Mouse (Mus musculus) urinary bladder, postnatal 10 days (tissue): ENCODE measurements around the gene Pigs.

Experiments
- DNase-seq: peaks from one replicate; pipeline ENCODE4 v3.0.0; 2022; ENCODE audit warnings: low spot score

Pigs gene

DNA sequence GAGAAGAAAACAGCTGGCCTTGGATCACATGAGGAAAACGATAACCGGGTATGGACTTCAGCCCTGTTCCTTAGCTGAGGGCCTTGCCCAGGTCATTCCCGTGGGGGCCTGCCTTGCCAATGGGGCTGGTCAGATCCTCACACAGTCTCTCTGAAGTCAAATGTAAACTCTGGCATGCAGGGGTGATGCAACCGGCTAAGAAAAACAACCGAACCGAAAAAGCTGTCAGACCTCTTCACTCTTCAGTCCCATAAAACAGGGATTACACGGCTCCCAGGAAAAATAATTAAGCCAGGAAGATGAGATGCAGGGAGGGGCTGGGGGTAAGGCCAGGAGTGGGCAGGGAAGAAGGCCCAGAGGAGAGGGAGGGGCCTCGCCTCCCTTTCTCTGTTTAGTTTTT lies 35.9 kb downstream of the Pigs start:
- DNase-seq = no peak

DNA sequence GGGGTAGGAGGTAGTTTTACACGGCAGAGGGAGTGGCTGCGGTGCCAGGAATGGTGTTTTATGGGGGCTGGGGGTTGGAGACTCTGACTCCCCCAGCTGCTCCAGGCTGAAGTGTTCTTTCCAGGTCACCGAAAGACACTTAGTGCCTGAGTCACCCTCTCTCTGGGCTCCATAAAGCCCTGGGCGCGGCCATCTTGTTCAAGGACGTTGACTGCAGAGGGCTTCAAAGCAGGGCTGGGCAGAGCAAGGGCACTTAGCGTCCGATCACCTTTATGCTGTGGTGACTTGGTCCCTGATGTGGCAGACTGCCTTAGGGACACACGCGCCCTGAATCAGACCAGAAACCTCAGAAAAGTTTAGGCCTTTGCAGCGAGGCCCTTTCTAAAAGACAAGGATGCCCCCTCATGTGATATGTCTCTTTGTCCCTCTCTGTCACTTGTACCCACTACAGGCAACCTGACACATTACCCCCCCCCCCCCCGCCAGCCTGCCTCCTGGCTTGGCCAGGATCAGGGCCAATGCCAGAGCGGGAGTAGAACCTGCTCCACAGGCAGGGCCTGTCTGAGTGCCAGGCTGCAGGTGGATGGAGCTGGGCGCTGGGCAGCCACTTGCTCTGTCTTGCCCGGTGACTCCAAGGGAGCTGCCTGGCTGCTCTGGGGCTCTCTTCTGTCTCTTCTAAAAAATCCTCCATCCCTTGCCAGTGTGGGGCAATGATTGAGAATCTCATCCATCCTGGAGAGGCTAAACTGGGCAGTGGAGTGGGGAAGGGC lies 39.4 kb downstream of the Pigs start:
- DNase-seq = no peak

DNA sequence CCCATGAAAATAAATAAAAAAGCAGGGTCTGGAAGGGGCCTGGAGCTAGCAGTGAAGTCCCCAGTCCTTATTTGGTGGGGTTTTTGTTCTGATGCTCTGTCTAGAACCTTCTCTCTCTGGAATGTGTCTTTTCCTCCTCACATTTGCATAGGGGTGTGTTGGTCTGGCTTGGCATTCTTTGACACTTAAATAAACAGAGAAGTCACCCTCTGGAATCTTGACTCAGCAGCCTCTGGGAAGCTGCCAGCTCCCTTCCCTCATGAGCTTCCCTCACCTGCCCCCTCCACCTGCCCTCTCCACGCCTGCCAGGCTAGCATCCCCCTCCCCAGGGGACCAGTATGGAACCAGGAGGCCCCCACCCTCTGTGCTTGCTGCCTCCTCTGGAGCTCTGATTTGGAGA lies 42.2 kb downstream of the Pigs start:
- no peak for DNase-seq

DNA sequence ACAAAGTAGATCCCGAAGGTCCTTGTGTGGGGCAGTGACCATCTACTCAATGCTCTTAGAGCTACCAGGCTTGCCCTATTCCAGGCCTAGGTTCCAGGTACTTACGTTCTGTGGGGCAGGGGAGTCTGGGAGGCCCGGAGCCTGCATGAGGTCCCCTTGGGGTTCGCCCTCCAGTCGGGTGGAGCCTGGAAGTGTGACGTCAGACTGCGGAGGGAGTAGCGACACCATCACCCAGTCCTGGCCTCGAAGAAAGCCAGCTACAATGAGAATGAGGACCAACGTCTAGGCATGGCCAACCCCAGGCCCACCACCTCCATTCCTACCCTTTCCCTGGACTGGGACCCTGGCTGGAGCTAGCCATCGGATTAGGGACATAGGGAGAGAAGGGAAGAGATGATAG lies 43.5 kb downstream of the Pigs start:
- no peak for DNase-seq

DNA sequence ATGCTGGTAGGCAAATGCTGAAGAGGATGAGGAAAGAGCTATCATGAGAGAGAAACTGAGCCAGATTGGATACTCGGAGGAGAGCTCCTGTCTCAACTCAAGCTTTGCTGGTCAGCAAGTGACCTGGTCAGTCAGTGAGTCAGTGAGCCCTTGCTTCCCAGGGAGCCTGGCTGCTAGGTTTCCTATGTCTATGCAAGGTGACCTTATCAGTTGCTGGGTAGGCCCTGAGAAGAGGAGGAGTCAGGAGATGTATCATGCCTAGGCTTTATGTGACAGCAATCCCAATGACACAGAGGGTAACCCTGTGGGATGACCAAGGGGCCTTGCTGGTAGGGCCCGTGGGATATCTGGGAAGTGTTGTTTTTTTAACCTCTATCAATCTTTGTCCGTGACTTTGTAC lies 44.0 kb downstream of the Pigs start:
- DNase-seq = no peak

DNA sequence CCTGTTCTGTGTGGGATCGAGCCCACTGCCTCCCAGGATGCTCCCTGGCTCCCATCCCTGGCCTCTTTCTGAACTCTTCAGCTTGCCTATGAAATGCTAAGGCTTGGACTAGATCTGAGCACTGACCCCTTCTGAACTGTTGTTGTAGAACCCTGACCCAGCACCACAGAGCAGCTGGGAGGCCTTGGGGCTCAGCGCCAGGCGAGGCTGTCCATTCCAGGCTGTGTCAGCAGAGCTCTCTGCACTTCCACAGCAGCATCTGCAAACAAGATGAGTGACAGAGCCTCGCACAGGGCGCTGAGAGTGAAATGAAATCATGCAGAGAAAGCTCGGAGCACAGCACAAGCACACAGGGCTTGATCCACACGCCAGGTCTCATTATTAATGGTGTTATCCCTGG lies 44.4 kb downstream of the Pigs start:
- DNase-seq = no peak

DNA sequence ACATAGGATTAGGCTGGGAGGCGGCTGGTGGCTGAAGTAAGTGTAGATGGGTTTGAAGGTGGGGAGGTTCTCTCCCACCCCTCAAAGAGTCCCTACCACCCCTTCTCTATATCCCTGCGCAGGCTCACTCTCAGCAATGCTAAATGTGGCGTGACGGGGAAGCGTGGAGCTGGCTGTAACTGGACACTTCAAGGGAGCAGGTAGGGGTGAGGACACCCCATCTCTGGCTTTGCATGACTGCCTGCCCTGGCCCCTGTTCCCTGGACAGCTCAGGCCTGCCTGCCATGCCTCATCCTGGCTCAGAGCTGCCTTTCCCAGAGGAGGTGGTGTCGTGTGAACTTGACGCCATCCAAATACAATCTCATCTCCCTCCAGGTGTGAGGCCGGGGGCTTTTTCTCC lies 45.9 kb downstream of the Pigs start:
- no peak for DNase-seq

DNA sequence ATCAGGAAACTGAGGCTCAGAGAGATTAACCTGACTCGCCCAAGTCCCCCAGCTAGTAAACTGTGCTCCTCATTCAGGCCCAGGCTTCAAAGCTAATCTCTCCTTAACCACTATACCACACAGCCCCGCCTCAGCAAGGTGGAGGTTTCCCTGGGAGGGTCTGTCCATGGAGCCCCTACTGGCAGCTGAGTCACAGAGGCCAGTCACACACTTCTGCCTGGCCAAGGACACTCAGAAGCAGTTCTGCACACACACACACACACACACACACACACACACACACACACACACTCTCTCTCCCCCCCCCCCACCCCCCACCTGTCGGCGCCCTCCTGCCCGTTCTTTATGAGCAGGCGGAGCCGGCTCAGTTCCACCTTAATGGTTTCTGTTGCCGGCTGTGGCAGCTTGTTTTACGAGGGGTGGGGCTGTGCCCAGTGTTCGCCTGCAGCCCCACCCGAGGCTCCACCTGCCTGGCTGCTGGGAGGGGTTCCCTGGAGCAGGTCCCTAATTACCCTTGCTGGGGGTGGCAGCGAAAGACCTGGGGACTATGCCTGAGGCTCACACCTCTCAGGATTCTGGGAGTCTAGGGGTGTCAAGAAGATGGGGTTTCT lies 49.4 kb downstream of the Pigs start:
- no peak for DNase-seq

DNA sequence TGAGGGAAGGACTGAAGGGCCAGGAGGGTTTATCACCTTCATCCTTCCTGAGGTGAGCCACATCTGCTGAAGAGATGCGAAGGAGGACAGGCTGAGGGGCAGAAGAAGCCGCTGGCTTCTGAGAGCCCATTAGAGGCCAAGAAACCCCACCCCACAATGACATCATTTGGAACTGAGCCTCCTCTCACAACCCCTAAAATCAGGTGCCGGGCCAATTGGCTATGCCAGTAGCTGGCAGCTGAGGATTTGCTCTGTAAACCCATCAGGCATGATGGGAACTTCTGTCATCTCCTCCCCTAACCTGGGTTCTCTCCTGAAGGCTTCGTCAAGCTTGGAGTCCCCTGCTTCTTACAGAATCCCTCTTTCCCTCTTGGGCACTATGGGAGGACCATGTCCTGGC lies 52.1 kb downstream of the Pigs start:
- DNase-seq = no peak

DNA sequence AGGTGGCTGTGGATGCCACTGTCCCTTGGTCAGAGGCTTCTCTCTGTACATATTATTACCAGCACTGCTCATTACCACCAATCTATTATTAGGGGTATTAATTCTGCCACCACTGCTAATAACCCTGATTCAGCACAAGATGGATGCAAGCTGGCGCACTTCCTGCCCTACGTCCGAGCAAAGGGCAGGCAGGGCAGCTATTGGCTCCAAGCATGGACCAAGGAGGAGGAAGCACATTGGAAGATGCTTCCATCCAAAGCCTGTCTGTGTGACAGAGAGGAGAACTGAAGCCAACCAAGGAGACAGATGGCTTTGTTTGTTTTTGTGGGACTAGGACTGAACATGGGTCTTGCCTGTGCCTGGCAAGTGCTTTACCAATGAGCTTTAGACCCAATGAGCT lies 52.8 kb downstream of the Pigs start:
- DNase-seq = no peak

DNA sequence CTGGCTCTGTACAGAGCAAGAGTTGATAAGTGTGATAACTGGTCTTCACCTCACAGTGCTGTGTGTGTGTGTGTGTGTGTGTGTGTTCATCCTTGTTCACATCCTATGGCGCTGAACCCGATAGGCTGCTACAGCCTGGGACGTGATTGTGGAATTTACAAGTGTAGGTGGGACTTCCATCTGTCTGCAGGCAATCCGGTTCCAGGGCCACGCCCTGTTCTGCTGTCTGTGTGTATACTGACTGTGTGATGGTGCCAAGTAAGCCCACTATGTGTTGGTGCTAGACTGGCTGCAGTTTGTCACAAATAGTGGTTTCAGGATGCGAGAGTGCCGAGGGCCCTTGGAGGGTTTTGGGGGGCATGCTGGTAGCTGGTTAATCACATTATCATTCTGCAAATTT lies 54.1 kb downstream of the Pigs start:
- no peak for DNase-seq

DNA sequence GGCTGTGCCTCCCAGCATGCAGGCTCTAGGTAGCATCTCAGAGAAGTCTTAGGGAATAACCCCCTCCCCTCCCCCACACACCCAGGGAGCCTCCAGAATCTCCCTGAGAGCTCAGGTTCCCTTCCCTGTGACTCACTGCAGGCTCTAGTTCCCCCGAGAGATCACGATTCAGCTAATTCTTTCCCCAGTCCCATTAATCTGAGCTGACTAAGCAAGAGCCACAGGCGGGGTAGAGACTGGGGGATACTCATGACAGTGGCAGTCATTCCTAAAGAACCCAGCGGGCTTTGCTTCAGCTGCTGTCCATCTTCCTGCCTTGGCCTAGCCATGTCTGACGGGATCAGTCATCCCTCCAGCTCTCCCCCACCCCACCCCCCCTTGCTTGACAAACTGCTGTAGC lies 54.5 kb downstream of the Pigs start:
- no peak for DNase-seq

DNA sequence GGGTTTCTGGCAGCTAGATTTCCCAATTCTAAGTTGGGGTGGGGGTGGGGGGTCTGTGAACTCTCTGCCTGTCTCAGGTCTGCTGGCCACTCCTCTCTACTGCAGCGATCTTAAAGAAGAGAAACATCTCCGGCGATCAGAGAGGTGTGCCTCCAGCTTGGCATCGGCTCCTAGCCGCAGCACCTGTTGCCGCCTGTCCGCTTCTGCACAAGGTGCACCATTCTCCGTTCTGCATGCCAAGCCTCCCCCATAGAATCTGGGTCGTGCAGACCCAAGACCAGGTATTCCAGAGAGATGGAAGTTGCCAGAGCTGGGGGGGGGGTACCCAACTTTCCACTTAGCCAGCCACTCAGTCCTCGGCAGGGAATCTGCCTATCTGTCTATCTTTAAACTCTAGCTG lies 57.6 kb downstream of the Pigs start:
- DNase-seq = no peak

DNA sequence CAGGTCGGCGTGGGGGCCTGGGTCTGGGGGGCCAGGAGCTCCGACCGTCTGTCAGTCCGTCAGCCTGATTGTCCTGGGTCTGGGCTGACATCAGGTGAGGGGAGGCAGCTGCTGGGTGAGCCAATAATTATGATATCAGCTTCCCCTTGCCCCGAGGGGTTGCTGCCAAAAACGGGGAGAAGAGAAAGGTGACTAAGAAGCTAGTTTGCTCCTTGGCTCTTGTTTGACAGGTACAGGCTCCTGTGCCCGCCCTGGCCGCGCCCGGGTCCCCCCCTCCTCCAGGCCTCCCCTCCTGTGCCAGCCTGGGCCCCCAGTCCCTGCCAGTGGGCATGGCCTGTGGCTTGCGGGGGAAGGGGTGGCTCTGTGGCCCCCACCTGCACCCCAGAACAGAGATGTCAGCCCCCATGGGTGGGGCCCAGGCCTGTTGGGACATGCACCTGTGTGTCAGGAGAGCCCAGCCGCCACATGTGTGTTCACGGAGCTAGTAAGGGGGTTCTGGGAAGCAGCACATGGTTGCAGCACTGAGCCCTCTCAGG lies 58.4 kb downstream of the Pigs start, which contains the start of gene Foxn1:
Gene Foxn1, minus strand, starts transcription at position 51 of the 536 bp plus-strand sequence.
- no peak for DNase-seq
